Mouse (Mus musculus) stomach, embryonic 16.5 days (tissue): ENCODE data around the gene Fut9. TPM values are rescaled to one million over a fixed set of nuclear protein-coding genes. Genes with fewer than 3 reads are reported as not detected.

Experiments used
- ATAC-seq: fragments of 200-750 bp; cut with Nextera tagmentation; 2 replicates; pipeline ENCODE4 v1.8.0; 2017; ENCODE audit warnings: moderate number of reproducible peaks, moderate TSS enrichment; ENCODE audit not compliant: insufficient read depth, low FRiP score
- H3K27ac ChIP-seq: fragments of 300-500 bp; sonication (generic); 2 replicates; pipeline ENCODE4 v1.5.1; 2014; ENCODE audit warnings: low read length
- H3K27me3 ChIP-seq: fragments of 300-500 bp; sonication (generic); 2 replicates; pipeline ENCODE4 v1.6.1; 2014; ENCODE audit warnings: low read length, control low read depth, mixed read lengths; ENCODE audit not compliant: control insufficient read depth, insufficient read depth
- H3K36me3 ChIP-seq: fragments of 300-500 bp; sonication (generic); 2 replicates; pipeline ENCODE4 v1.6.1; 2014; ENCODE audit warnings: low read length; ENCODE audit not compliant: control insufficient read depth, insufficient read depth
- H3K4me1 ChIP-seq: fragments of 300-500 bp; sonication (generic); 2 replicates; pipeline ENCODE4 v1.6.1; 2014; ENCODE audit warnings: low read length, control low read depth, mixed read lengths; ENCODE audit not compliant: control insufficient read depth, insufficient read depth
- H3K4me2 ChIP-seq: fragments of 300-500 bp; sonication (generic); 2 replicates; pipeline ENCODE4 v1.6.1; 2014; ENCODE audit warnings: low read depth, low read length, mixed read lengths
- H3K4me3 ChIP-seq: fragments of 300-500 bp; sonication (generic); replicated peaks from 2 replicates; pipeline ENCODE4 v1.5.1; 2014; ENCODE audit warnings: mild to moderate bottlenecking, low read length
- H3K9ac ChIP-seq: fragments of 300-500 bp; sonication (generic); 2 replicates; pipeline ENCODE4 v1.6.1; 2014; ENCODE audit warnings: low read length
- H3K9me3 ChIP-seq: fragments of 300-500 bp; sonication (generic); replicated peaks from 2 replicates; pipeline ENCODE4 v1.6.1; 2016; ENCODE audit warnings: low read length, control low read depth; ENCODE audit not compliant: control insufficient read depth
- WGBS: fragments of 180-500 bp; shearing (Covaris S2); extraction: QIAGEN DNeasy Blood & Tissue Kit; methylation state at CpG from one replicate; pipeline ENCODE4 v1.1.7; 2014; 5-methylcytosine and 5-hydroxymethylcytosine counted together
- polyA plus RNA-seq: library from polyadenylated mRNA; unstranded; fragments of >200 nt; fragmentation: Nextera tagmentation; extraction: Ambion mirVana; gene quantifications from 2 replicates; pipeline ENCODE4 v1.2.1, GENCODE M21; 2015

The Fut9 gene
- polyA plus RNA-seq: 2.0 TPM in 2 replicates

DNA sequence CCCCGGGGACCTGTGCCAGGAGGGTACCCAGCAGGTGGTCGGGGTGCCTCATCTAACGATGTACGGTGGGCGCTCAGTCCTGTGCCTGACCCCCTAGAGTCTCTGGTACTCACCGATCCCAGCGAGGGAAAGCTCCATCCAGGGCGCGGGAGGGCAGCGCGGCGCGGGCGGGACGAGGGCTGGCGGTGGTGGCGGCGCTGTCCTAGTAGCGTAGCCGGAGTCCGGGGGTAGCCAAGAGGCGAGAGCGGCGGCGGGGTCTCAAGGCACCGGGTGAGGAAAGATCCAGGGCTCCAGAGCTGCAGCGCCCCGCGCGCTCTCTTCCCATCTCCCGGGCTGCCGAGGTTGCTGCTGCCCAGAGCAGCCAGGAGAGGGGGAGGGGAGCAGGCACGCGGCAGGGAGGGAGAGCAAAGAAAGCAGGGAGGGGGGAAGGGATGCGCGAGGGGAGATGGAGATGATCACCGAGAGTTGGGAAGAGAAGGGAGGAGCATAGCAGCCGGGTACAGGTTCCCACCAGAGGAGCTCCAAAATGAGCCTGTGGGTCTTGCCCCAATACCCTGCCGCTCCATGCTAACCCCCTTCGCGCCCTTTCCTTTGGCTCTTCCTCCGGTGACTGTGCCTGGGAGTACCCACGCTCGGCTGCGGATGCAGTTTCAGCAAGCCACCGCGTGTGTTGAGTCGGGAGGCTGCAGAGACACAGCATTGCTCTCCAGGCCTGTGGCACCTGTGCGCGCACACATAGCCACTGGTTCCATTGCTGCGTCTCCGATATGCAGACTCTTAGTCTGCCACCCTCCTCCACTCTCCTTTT lies at the start of gene Fut9:
Fut9 (minus strand) TSS at position 769 of the 808 bp plus-strand sequence.
- Histone ChIP-seq H3K4me3 (peak within 1 kb of the TSS; percentile 50), H3K36me3 (no peaks in the 10 kb centered on the region), H3K4me2 (peak within 1 kb of the TSS; percentile 81), H3K27ac (no peak within 1 kb of the TSS), H3K27me3 (peaks cover 14% of the 10 kb centered on the region; the same call in 1 of the 2 replicates), H3K9ac (peak within 1 kb of the TSS; percentile 60), H3K9me3 (no peaks in the 10 kb centered on the region), H3K4me1 (no peaks in the 10 kb centered on the region)
- WGBS: under 1% methylated on average over 48 of the region's 52 CpGs
- peak; percentile 37; the same call in 1 of the 2 replicates for ATAC-seq

- H3K27me3 ChIP-seq: no peaks in the 10 kb centered on the region
- WGBS: 88% methylated on average over 7 of the region's 7 CpGs
- H3K36me3 ChIP-seq: no peaks in the 10 kb centered on the region
- H3K27ac ChIP-seq: no peak overlapping the region
- H3K4me2 ChIP-seq: no peak overlapping the region
- no peak overlapping the region for H3K4me3 ChIP-seq
- H3K9me3 ChIP-seq: no peaks in the 10 kb centered on the region
- no peak for ATAC-seq
- H3K4me1 ChIP-seq: no peaks in the 10 kb centered on the region
- no peak overlapping the region for H3K9ac ChIP-seq
Observed at GRCm38 (mm10) chr4:25815783-25816182, 15.7 kb upstream of the Fut9 start.

GRCm38 (mm10) chr4:25813340-25813739 lies 13.3 kb upstream of the Fut9 start:
- WGBS: 58% methylated on average over 1 of the region's 1 CpGs
- no peaks in the 10 kb centered on the region for H3K36me3 ChIP-seq
- H3K4me1 ChIP-seq: no peaks in the 10 kb centered on the region
- no peak overlapping the region for H3K9ac ChIP-seq
- H3K4me2 ChIP-seq: no peak overlapping the region
- no peak overlapping the region for H3K27ac ChIP-seq
- no peak for ATAC-seq
- no peaks in the 10 kb centered on the region for H3K27me3 ChIP-seq
- H3K4me3 ChIP-seq: no peak overlapping the region
- H3K9me3 ChIP-seq: no peaks in the 10 kb centered on the region

- no peak overlapping the region for H3K9ac ChIP-seq
- H3K4me3 ChIP-seq: no peak overlapping the region
- no peak overlapping the region for H3K27ac ChIP-seq
- H3K9me3 ChIP-seq: no peaks in the 10 kb centered on the region
- 77% methylated on average over 1 of the region's 1 CpGs for WGBS
- ATAC-seq: no peak
- H3K27me3 ChIP-seq: no peaks in the 10 kb centered on the region
- H3K4me1 ChIP-seq: no peaks in the 10 kb centered on the region
- H3K4me2 ChIP-seq: no peak overlapping the region
- no peaks in the 10 kb centered on the region for H3K36me3 ChIP-seq
Observed at GRCm38 (mm10) chr4:25810058-25810457, 10.0 kb upstream of the Fut9 start.

DNA sequence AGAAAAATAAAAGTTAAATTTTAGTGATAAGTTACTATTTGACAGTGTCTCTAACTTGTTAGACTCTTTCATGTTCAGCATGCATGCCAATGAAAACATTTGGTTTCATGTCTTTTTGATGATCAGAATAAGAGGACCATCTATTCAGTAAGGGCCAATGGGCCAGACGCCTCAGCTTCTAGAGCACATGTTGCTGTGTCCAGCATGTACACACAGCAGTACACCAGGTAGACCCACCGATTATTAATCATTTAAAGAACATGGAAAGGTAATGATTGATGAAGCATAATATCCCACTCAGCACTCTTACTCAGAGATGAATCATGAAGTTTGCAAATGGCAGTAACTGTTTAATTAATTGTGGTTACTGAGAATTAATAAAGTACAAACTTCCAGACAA lies 1.7 kb upstream of the Fut9 start:
- 72% methylated on average over 2 of the region's 2 CpGs for WGBS
- no peak overlapping the region for H3K4me2 ChIP-seq
- ATAC-seq: no peak

DNA sequence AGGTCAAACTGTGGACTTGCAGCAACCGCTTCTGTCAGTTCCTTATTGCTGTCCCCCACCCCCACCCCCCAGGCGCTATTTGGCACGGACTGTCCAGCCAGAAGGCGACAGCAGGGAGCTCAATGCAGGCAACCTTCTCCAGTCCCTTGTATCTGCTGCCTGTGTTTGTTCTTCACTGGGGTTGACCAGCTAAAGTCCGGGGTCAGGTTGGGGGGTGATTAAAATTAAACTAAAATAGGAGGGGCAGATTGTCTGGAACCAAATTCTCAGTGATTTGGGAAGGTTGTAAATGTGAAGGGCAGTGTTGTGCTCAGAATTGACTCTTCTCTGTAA lies 206 bp upstream of the Fut9 start:
- Histone ChIP-seq H3K9me3 (no peaks in the 10 kb centered on the region), H3K9ac (no peak overlapping the region), H3K4me1 (no peaks in the 10 kb centered on the region), H3K36me3 (no peaks in the 10 kb centered on the region), H3K4me3 (peak overlapping the region; percentile 50), H3K27ac (no peak overlapping the region), H3K4me2 (peak overlapping the region; percentile 81), H3K27me3 (peaks cover 14% of the 10 kb centered on the region; the same call in 1 of the 2 replicates)
- ATAC-seq: no peak
- 2% methylated on average over 5 of the region's 5 CpGs for WGBS

More for the DNA sequence above, 1.7 kb upstream of the Fut9 start:
- Histone ChIP-seq H3K27me3 (peaks cover 14% of the 10 kb centered on the region; the same call in 1 of the 2 replicates), H3K36me3 (no peaks in the 10 kb centered on the region), H3K9me3 (no peaks in the 10 kb centered on the region), H3K4me3 (no peak overlapping the region), H3K4me1 (no peaks in the 10 kb centered on the region), H3K27ac (no peak overlapping the region), H3K9ac (no peak overlapping the region)

GRCm38 (mm10) chr4:25799051-25799475 lies 981 bp downstream of the Fut9 start:
- Histone ChIP-seq H3K9me3 (no peaks in the 10 kb centered on the region), H3K27ac (no peak overlapping the region), H3K4me2 (peak overlapping the region; percentile 81), H3K27me3 (peaks cover 14% of the 10 kb centered on the region; the same call in 1 of the 2 replicates), H3K36me3 (no peaks in the 10 kb centered on the region), H3K4me3 (peak overlapping the region; percentile 50), H3K4me1 (no peaks in the 10 kb centered on the region), H3K9ac (peak overlapping the region; percentile 60)
- 2% methylated on average over 7 of the region's 7 CpGs for WGBS
- peak; percentile 13; the same call in 1 of the 2 replicates for ATAC-seq

- H3K4me1 ChIP-seq: no peaks in the 10 kb centered on the region
- WGBS: 18% methylated on average over 10 of the region's 10 CpGs
- H3K9ac ChIP-seq: no peak overlapping the region
- ATAC-seq: no peak
- H3K27ac ChIP-seq: no peak overlapping the region
- no peaks in the 10 kb centered on the region for H3K36me3 ChIP-seq
- peaks cover 14% of the 10 kb centered on the region; the same call in 1 of the 2 replicates for H3K27me3 ChIP-seq
- no peaks in the 10 kb centered on the region for H3K9me3 ChIP-seq
- H3K4me3 ChIP-seq: peak overlapping the region; percentile 50
- peak overlapping the region; percentile 81 for H3K4me2 ChIP-seq
Observed at GRCm38 (mm10) chr4:25798412-25798811, 1.6 kb downstream of the Fut9 start.

DNA sequence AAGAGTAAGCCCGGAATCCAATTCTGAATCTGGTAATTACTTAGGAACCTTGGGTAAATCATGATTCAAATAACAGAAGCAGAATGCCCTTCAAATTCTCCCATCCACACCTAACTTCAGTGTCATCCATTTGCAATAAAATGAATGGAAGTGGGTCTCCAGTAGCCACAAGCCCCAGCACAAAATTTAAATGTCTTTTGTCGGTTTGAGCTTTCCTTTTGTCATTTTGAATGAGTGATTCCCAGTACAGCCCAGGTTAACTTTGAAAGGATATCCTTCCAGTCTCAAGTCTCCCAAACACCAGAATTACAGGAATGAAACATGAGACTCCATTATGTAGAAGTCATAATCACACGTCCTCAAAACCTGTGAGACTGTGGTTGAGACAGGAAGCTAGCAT lies 3.9 kb downstream of the Fut9 start:
- Histone ChIP-seq H3K4me2 (no peak overlapping the region), H3K27ac (no peak overlapping the region), H3K36me3 (no peaks in the 10 kb centered on the region), H3K4me1 (no peaks in the 10 kb centered on the region), H3K9me3 (no peaks in the 10 kb centered on the region), H3K4me3 (no peak overlapping the region), H3K9ac (no peak overlapping the region), H3K27me3 (peaks cover 14% of the 10 kb centered on the region; the same call in 1 of the 2 replicates)
- WGBS: 38% methylated on average over 3 of the region's 3 CpGs
- no peak for ATAC-seq
